Mouse (Mus musculus): ENCODE data around the gene Sox5.

Gene Sox5

DNA sequence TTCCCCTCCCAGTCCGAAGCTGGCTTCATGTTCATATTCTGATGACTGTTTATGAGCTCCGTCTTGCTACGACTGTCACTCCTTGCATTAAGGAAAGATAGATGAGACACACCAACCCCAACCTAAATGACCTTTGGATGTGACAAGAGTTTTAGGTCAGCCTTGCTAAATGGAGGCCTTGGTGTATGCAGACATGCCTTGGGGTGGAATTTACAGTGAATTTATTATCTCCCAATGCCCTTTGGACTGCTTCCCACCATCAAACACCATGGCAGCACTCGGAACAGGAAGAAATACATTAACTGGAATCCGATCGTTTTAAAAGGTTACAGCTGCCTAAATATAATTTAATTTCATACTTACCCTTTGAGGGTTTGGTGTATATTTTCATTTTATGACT is 858.6 kb downstream of the Sox5 start:
- CTCF ChIA-PET = no interaction called here

GRCm38 (mm10) chr6:143918405-143918947 is 863.3 kb downstream of the Sox5 start:
- CTCF ChIA-PET = no interaction called here

- CTCF ChIA-PET = no interaction called here
These were observed 865.5 kb downstream of the Sox5 start for GRCm38 (mm10) chr6:143916152-143916735.

DNA sequence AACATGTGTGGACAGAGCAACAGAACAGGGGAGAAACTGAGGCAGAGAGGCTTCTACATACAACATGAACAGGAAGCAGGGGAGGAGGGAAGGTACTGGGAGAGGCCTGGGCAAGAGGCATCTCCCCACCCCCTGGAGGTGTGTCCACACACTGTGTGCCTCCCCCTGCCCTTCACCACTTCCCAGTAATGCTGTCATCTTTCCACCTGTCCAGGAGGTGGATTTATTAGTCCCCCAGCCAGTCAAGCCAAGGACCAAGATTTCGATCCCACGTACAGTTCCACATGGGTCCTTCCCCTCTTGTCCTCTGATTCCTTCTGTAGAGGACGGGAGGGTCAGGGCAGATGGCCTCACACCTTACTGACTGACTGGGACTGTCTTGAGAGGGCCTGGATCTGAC is 866.1 kb downstream of the Sox5 start:
- CTCF ChIA-PET = no interaction called here

- CTCF ChIA-PET = interaction anchor here (0.6 kb wide), 1 partner anchor 30 kb away, joined by 18 read pairs; no protein-coding TSS in a partner anchor
These were observed 869.5 kb downstream of the Sox5 start for GRCm38 (mm10) chr6:143912316-143912715.

GRCm38 (mm10) chr6:143904693-143905031 is 877.1 kb downstream of the Sox5 start:
- CTCF ChIA-PET = no interaction called here

GRCm38 (mm10) chr6:143903981-143904692 is 877.6 kb downstream of the Sox5 start:
- CTCF ChIA-PET = no interaction called here

- CTCF ChIA-PET = no interaction called here
These were observed 880.9 kb downstream of the Sox5 start for GRCm38 (mm10) chr6:143900871-143901270.

GRCm38 (mm10) chr6:143895092-143895491 is 886.7 kb downstream of the Sox5 start:
- CTCF ChIA-PET = no interaction called here

DNA sequence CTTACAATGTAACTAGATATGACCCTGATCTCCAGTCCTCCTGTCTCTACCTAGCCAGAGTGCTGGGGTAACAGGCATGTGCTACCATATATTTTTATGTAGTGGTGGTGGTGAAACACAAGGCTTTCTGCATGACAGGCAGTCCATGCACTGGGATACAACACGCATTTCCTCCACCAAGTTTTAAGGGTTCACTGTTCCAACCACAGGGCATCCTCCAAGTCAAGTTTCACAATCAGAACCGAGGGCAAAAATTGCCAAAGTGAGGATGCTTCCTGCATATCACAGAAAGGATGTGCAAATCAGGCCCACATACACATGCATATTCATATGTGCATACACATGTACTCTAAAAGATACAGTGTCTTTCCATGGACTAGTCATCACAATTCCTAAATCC is 888.9 kb downstream of the Sox5 start:
- CTCF ChIA-PET = no interaction called here

DNA sequence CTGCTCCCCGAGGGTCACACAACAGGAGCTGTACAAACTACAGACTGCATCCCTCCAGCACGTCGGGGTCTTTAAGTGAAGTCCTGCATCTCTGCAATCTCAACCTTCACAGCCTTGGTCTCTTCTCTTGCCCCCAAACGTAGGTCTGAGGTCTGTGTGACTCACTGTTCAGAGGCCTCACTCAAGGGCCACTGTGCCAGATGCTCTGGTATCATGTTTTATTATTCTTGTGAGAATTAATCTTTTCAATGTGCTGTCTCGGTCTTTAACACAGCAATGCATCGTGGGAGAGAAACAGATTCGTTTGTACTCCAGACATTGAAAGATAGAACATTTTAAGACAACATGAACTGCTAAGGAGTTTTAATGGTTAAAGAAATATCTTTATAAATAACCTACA is 893.2 kb downstream of the Sox5 start:
- CTCF ChIA-PET = no interaction called here

DNA sequence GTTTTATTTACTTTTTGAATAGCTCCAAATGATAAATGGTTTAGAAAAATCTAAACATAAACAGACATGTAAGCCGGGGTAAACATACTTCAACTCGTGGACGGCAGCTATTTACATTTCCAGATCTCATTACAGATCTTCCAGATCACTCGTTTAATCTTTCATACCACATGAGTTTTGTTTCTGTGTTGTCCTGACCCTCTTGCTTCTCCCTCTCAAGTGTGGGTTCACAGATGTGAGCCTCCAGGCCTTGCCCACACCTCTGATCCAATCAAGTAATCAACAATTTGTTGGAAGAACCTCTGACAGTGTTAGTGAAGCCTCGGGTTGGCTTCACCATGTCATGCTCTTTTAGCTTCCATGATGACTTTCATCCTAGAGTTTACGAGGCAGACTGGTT is 903.3 kb downstream of the Sox5 start:
- CTCF ChIA-PET = no interaction called here

- CTCF ChIA-PET = no interaction called here
These were observed 913.0 kb downstream of the Sox5 start for GRCm38 (mm10) chr6:143868790-143869189.

GRCm38 (mm10) chr6:143868155-143868685 is 913.6 kb downstream of the Sox5 start:
- CTCF ChIA-PET = no interaction called here

GRCm38 (mm10) chr6:143867029-143867428 is 914.7 kb downstream of the Sox5 start:
- CTCF ChIA-PET = no interaction called here

GRCm38 (mm10) chr6:143866566-143866965 is 915.2 kb downstream of the Sox5 start:
- CTCF ChIA-PET = no interaction called here

DNA sequence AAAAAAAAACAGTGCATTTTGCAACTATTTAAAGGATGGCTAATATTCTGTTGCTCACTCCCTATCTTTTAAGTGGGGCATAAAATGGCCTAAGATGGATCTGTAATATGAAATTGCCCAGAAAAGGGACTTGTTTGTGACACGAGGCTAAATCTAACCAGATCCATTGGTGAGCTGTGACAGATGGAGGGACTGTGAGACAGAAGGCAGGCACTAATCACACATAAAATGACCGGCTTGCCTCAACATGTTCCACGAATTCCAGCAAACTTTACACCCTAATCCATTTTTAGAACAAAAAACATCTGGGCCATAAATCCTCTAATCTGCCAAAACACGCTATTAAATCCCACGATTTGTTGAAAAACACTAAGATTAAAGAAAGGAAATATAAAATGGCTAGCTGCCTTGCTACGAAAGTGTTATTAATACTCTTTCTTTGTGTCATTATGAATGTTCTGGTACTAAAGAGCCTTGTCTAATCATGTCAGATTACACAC is 919.1 kb downstream of the Sox5 start:
- CTCF ChIA-PET = no interaction called here

DNA sequence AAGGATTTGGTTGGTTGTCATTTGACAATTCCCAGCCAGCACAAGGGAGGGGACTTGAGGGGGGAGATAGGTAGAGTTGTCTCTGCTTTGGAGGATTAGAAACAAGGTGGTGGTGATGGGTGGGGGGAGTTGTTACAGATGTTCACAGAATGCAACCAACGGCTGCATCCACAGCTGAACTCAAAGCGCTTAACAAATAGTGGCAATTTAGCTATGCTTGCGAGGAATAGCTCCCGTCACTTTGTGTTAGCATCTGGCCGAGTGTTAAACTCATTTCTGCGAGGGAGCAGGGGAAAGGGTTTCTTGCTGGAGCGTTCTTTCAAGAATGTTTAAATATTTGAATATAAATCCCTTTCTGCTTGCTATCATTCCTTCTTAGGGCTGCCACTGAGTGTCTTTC is 921.7 kb downstream of the Sox5 start:
- CTCF ChIA-PET = no interaction called here

DNA sequence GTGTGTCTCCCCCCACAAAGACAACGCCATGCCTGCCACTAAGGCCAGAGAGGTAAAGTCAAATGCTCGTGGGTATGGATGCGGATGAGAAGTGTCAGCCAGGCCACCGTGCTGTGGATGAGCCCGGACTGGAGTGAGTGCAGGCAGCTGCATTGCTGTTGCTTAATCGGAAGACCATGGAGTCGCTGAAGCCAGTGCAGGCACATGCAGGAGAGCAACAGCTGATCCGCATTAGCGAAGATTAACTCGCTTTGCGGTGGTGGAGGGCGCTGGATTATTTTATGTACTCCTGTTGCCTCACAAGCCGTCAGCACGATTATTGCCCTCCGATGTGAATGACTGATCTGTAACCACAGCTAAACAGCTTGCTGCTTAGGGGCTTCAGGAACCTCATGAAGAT is 922.2 kb downstream of the Sox5 start:
- CTCF ChIA-PET = no interaction called here

DNA sequence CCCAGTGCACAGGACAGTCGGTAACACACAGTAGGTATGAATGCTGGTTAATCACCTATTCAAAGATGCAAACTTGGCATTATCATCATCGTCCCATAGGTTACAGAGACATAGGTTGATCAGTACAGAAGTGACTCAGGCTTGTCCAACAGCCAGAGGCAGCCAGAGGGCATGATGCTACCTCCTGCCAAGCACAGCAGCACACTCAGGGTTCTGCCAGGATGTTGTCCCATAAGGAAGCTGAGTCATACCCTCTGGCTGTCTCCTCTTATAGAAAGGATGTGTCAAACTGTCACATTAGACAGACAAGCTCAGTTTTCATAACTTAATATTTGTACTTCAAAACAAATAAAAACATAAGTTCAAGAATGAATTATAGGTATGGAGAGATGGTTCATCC is 923.2 kb downstream of the Sox5 start:
- CTCF ChIA-PET = no interaction called here

- CTCF ChIA-PET = no interaction called here
These were observed 924.4 kb downstream of the Sox5 start for GRCm38 (mm10) chr6:143857376-143857775.

DNA sequence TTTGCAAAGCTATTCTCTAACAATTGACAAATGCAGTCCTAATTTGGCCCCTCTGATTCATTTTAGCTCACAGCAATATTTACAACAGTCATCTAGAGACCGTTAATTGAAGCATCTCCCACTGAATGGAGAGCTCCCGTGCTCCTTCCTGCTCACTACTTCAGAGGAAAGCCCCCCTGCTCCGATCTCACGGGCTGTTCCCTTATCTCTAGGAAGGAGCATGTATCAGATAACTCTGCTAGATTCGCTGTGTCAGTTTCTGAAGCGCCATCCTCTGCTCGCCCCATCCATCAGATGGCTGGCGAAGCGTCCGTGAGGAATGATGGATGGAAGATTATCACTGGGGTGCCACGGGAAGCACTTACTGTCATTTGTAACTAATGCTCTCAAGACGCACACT is 926.4 kb downstream of the Sox5 start:
- CTCF ChIA-PET = no interaction called here

DNA sequence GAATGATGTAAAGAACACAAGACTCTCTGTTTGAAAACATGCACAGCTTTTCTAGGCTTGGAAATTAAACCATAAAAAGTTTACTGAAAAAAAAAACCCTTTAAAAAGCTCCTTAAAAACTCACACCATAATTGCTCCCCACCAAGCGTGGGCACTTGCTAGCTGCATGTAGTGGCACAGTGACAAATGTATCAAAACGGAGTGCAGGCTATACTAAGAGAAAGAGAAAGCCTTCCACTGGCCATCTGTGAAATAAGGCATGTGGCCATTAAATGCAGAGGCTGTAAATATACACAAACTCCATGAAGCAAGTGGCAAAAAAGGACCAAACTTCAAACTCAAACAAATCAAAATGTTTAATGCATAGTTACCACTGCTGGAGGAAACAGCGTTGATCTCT is 927.7 kb downstream of the Sox5 start:
- CTCF ChIA-PET = no interaction called here

GRCm38 (mm10) chr6:143845761-143846160 is 936.0 kb downstream of the Sox5 start:
- CTCF ChIA-PET = no interaction called here
